Mouse (Mus musculus): ENCODE data around the gene Matk. TPM values are rescaled to one million over a fixed set of nuclear protein-coding genes. Genes with fewer than 3 reads are reported as not detected.
A peak's percentile ranks its signal among the peaks of the same experiment; 100 is the strongest.
"Not testable (repeated sequence)": the region's sequence is repeated elsewhere in the genome, so short reads cannot be mapped to it uniquely, and the experiment has no call there.

Matk gene
- 1 to 10 TPM; 1.8 to 2.1 TPM for total RNA-seq (2021)
- long read RNA-seq, experiment 1, partial matches to known transcripts, result 0 of 4 reads
- long read RNA-seq, experiment 1, other reads (novel, unspliced or antisense), result 4 of 4 reads
- long read RNA-seq, experiment 2, partial matches to known transcripts, result 0 of 4 reads
- long read RNA-seq, experiment 2, other reads (novel, unspliced or antisense), result 1 of 4 reads

- peak; percentile 73 for DNase-seq
These were observed at the start of gene Matk for GRCm38 (mm10) chr10:81252424-81253419. TSS of gene Matk (plus strand) at chr10:81252935.

DNA sequence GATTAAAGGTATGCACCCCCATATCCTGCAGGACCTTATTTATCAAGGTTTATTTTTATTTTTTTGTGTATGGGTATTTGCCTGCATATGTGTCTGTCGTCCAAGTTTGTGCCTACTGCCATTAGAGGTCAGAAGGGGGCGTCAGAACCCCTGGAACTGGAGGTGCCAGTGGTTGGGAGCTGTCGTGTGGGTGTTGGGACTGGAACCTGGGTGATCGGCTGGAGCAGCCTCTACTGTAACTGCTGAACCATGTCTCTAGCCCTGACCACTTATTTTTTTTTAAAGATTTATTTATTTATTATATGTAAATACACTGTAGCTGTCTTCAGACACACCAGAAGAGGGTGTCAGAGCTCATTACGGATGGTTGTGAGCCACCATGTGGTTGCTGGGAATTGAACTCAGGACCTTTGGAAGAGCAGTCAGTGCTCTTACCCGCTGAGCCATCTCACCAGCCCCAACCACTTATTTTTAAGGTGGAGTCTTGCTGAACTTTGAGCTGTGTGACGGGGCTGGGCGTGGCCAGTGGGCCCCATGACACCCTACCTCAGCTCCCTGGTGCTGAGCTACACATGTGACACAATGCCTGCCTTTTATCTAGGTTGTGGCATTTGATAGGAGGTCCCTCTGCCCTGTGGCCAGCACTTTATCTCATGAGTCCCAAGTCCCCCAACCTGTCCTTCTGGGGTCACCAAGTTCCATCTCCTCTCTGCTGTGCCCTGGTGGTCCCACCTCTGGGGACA lies 49.6 kb upstream of the Matk start:
- no peak for DNase-seq

DNA sequence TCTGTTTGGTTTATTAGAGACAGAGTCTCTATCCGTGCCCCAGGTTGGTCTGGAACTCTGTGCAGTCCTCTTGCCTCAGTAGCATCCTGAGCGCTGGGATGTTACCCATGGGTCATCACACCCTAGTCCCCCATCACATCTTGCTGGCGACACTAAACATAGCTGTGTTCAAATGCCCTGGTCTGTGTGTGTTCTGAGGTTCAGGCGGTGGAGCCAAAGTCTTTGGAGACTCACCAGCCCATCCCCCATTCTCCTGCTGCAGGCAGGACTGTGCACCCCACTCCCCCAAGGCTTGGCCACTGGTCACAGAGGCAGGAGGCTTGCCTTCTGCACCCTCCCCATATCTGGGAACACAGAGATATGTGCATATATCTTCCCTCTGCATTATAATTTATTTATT lies 48.6 kb upstream of the Matk start:
- DNase-seq, result no peak

GRCm38 (mm10) chr10:81210154-81210553 lies 42.6 kb upstream of the Matk start:
- no peak for DNase-seq

DNA sequence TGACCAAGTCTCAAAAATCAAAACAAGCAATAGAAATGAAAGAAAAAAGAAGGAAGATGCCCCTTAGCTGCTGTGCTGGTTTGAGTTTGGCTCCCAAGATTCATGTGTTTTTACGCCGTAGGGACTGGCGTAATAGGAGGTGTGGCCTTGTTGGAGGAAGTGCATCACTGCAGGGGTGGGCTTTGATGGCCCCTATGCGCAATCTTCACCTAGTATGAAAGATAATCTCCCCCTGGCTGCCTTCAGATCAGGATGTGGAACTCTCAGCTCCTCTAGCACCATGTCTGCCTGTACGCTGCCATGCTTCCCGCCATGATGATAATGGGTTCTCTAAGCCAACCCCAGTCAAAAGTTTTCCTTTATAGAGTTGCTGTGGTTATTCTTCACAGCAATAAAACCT lies 36.5 kb upstream of the Matk start:
- no peak for DNase-seq

DNA sequence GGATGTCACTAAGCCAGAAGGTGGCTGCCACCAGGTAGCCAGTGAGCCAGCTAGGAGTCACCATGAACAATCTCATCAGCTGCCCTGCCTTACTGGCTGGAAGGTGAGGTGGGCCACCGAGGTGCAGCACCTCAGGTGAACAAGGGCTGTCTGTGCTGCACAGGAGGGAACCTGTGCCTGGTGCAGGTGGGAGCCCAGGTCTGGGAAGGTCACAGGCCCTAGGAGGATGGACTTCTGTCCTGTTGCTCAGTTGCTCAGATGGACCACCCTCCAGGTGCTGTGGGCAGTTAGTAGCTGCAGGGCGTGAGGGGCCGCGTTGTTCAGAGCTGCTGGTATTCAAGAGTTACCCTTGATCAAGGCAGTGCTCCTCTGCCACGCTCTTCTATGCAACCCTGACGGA lies 35.9 kb upstream of the Matk start:
- DNase-seq, result no peak

- peak; percentile 38 for DNase-seq
These were observed 35.5 kb upstream of the Matk start for GRCm38 (mm10) chr10:81217267-81217666.

DNA sequence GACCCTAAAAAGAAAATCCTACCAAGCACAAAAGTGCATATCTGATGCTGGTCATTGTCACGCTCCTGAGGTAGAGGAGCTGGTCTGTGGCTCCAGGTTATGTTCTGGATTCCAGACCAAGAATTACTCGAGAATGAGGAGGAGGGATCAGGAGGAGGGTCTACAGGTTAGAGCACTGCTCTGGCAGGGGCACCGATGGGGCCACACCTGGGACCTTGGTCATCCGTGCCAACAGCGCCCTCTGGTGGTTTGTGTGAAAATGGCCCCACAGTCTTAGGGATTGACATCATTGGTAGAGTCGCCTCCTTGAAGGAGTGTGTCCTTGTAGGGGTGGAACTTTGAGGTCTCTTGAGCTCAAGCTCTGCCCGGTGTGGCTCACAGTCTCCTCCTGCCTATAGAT lies 34.8 kb upstream of the Matk start:
- peak; percentile 81 for DNase-seq

DNA sequence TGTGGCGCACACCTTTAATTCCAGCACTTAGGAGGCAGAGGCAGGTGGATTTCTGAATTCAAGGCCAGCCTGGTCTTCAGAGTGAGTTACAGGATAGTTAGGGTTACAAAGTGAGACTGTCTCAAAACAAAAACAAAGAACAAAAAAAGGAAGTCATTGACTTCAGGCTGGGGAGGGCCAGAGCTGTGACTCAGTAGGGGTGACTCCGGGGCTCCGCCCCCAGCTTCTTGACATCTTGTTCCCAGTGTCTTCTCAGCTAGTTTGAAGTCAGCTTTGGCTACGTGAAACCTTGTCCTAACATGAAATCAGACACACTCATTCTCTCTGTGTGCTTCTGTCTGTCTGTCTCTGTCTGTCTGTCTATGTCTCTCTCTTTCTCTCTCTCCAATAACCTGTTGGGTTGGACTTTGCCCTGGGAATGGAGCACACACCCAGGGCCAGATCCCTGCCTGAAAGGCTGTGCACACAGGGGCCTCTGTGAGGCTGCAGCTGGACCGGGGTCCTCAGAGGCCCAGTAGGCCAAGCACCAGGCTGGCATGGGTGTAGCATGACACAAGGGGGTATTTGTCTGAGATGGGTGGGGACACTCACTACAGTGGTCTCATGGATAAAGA lies 31.2 kb upstream of the Matk start:
- DNase-seq, result no peak

DNA sequence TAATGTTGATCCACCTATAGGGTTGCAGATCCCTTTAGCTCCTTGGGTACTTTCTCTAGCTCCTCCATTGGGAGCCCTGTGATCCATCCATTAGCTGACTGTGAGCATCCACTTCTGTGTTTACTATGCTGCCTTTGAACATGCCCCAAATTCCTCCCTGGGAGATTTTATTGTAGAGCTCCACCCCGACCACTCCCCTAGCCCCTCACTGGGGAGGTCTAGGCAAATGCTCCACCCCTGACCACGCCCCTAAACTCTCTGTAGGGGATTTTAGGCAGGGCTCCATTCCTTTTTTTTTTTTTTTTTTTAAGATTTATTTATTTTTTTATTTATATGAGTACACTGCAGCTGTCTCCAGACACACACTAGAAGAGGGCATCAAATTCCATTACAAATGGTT lies 29.0 kb upstream of the Matk start:
- not testable (repeated sequence) for DNase-seq

DNA sequence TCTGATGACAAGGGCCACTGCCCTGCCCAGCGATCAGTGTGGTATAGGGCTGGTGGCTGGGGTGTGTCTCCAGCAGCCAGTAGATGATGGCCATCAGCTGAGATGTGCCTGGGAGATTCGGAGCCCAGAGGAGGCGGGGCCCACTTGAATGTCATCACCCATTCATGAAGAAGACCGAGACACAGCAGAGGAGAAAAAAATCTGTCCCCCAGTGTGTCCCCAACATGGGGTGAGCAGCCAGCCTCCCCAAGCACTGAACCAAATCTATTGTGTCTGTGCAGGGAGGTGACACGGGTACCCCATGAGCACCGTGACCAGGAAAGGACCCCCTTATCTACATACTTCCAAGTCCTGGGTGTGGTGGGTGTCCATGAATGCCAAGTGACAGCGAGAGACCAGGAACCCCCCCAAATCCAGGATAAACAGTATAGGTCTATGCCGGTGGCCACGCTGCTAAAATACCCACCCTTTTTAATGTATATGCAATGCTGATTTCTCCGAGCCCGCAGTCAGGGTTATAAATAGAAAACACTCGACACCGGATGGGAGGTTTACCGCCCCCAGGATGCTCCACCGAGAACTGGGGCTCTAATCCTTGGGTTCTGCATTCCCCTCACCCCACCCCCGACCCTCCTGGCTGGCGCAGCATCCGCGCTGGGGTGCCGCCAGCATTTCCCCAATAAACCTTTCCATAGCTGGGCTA lies 22.8 kb upstream of the Matk start:
- DNase-seq, result no peak

DNA sequence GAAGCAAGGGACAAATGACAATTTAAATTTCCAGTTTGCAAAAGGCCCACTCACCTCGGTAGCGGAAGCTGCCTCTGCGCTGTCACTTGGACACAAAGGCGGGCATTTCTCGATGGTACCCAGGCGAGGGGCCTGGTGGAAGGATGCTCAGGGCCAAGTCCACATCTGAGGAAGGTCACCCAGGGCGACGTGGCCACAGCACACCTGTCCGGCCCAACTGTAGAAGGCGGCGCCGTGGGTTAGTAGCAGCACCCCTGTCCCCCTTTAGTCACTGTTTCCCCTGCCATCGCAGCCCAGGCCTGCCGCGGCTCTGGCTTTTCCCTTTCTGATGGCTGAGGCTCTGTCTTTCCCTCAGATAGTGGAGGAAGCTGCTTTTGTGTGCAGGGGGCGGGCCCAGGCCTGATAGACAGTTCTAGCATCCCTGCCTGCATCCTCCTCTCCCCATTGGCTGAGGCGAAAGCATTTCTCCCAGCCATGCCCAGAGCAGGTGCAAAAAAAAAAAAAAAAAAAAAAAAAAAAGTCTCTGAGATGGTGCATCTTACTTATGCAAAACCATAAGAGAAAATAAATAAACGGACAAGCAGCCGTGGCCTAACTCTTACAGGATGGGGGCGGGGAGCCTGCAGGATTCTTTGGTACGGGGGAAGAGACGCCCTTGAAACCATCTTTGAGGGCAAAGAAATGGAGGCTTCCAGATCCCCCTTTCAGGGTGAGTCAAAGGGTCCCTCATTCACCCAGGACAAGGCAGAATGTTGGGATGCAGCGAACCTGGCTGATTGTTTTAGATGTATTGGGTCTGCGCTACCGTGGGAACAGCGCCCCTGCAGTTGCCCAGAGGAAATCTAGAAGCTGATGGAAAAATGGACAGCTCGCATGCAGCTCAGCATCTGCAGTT lies 22.1 kb upstream of the Matk start, which contains the start of gene Atcay:
TSS of gene Atcay (minus strand) at position 396 of the 895 bp plus-strand sequence.
- no peak for DNase-seq

DNA sequence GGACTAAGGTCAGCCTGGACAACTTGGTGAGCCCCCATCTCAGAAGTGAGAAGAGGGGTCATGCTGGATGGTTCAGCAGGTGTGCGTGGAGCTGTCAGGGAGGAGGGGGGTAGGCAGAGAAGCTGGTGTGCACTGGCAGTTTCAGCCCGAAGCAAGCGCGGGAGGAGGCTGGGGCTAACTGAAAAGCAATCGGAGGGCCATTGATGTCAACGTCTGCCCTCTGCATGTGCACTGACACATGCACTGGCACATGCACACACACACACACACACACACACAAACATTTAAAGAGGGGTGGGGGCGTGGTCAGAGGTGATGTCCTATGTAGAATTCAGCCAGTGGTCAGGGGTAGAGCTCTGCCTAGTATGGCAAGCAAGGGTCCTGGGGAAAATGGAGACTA lies 21.3 kb upstream of the Matk start:
- no peak for DNase-seq

DNA sequence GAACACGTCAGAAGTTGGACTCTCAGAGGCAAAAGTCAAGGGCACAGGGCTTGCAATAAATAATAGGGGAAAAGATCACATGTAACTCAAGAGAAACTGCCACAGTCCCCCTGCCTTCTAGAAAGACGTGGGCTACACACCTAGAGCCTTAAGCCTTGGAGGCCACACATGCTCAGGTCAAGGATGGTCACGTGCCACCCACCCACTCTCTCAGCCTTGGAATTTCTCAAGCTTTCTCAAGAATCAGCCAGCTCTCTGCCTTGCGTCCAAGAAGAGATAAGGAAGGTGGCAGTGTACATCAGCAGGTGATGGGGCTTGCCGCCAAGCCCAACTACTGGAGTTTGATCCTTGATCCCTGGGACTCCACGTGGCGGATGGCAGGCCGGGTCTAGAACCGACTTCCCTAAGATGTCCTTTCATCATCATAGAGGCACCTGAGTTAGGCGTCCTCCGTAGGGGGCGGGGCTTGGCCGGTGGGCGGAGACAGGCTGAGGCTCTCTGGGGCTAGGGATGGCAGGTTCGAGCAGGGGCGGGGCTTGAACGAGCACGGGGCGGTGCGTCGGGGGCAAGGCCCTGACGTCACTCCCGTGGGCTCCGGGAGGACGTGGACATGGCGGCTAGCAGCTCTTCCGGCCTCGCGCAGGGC lies 20.0 kb upstream of the Matk start, which contains the start of gene Zfr2:
TSS of gene Zfr2 (plus strand) at position 576 of the 646 bp plus-strand sequence.
- peak; percentile 94 for DNase-seq

- DNase-seq, result no peak
These were observed 19.5 kb upstream of the Matk start for GRCm38 (mm10) chr10:81233226-81233585.

DNA sequence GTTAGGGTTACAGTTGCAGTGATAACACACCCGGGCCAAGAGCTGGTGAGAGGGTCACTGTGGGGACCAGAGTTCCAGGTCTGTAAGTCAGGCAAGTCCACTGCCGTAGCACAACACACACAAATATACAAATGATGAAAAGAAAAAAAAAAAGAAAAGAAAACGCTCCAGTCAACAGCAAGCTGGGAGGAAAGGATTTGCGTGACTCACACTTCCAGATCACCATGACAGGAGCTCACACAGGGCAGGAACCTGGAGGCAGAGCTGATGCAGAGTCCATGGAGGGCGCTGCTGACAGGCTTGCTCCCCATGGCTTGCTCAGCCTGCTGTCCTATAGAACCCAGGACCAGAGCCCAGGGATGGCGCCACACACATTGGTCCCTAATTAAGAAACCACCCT lies 18.5 kb upstream of the Matk start:
- DNase-seq, result no peak

GRCm38 (mm10) chr10:81236471-81237268 lies 16.1 kb upstream of the Matk start:
- no peak for DNase-seq

DNA sequence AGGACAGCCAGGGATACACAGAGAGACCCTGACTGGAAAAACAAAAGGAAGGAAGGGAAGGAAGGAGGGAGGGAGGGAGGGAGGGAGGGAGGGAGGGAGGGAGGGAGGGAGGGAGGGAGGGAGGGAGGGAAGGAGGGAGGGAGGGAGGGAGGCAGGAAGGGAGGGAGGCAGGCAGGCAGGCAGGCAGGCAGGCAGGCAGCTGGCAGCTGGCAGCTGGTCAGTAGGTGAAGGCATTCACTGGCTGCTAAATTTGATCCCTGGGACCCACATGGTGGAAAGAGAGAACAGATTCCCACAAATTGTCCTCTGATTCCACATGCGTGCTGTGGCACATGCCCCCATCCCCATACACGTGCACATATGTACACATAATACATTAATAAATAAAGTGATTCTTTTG lies 14.1 kb upstream of the Matk start:
- no peak for DNase-seq

GRCm38 (mm10) chr10:81240876-81241275 lies 11.9 kb upstream of the Matk start:
- DNase-seq, result peak; percentile 73
